Mouse (Mus musculus): ENCODE data around the gene Fosb.

Gene Fosb

GRCm38 (mm10) chr7:19279052-19279451 is 30.8 kb downstream of the Fosb start:
- DNase-seq: no peak

DNA sequence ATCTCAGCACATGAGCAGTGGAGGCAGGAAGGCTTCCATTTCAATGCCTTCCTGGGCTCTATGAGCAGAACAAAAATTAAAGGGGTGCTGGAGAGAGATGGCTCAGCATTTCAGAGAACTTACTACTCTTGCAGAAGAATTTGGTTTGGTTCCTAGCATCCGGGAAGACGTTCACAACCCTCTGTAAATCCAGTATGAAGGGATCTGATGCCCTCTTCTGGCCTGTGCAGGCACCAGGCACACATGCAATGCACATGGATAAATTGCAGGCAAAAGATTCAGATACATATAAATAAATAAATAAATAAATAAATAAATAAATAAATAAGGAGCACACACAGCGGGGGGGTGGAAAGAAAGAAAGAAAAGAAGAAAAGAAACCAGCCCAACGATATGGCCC is 33.6 kb downstream of the Fosb start:
- DNase-seq: no peak

DNA sequence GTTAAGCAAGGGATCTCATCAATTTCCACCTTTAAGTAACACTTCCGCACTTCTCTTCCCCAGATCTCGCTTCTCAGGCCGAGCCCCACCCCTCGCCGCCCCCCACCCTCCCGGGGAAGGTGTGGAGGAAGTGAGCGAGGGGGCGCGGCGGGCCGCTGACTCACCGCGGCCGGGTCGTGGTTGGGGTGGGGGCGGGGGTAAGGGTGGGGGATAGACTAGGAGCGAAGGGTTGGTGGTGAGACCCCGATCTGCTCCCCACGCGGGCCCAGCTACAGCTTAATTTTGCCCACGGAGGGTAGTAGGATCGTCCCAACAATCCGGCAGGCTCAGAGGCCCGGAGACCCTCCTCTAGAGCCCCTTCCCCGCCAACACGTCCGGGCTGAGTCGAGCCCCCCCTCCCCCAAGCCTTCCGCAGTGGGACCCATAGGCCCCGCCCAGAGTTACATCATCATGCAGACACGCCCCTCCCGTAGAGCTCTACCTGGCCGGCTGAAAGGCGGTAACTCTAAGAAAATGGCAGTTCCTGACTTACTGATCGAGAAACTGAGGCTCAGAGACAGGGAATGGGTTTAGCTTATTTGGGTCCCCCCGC is 37.6 kb downstream of the Fosb start:
- peak; percentile 89 for DNase-seq

GRCm38 (mm10) chr7:19271238-19272172 is 38.3 kb downstream of the Fosb start, which contains the start of gene Vasp:
Gene Vasp, minus strand, starts transcription at chr7:19271817.
- DNase-seq: peak; percentile 93

- peak; percentile 40 for DNase-seq
Measured at GRCm38 (mm10) chr7:19270509-19271237, 39.2 kb downstream of the Fosb start.

- peak; percentile 81 for DNase-seq
Measured at GRCm38 (mm10) chr7:19269721-19270441, 40.0 kb downstream of the Fosb start.

GRCm38 (mm10) chr7:19268993-19269681 is 40.7 kb downstream of the Fosb start:
- peak; percentile 31 for DNase-seq

DNA sequence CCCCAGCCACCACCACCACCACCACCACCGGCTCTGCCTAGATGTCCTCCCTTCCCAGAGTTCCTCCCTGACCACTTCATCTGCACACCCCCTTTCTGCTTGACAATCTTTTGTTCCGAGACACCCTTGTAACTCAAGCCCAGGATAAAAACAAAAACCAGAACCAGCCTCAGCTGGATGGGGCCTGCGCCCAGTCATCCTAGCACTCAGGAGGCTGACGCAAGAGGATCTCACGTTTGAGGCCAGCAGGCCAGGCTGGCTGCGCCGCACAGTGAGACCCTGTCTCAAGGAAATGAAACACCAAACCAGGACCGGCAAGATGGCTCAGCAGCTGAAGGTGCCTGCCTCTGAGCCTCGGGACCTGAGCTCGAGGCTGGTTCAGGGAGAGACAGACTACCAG is 42.8 kb downstream of the Fosb start:
- no peak for DNase-seq

- DNase-seq: no peak
Measured at GRCm38 (mm10) chr7:19265928-19266822, 43.7 kb downstream of the Fosb start.

DNA sequence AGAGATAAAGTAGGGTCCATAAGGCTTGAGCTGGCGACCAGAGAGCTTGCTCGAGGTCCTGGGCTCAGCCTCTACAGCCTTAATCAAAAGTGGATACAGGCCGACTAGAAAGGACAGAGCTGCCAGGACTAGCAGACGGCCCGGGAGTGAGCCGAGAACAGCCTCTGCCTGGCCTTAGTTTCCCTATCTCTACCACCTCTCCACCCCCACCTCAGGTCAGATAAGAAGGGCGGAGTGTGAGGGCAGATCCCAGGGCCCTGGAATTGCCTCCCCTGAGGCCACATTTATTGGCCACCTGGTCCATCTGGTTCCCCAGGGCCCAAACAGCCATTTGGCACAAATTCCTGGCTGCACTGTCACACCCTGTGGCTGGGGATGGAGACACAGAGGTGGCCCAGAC is 44.7 kb downstream of the Fosb start:
- no peak for DNase-seq

- no peak for DNase-seq
Measured at GRCm38 (mm10) chr7:19258336-19258735, 51.5 kb downstream of the Fosb start.

DNA sequence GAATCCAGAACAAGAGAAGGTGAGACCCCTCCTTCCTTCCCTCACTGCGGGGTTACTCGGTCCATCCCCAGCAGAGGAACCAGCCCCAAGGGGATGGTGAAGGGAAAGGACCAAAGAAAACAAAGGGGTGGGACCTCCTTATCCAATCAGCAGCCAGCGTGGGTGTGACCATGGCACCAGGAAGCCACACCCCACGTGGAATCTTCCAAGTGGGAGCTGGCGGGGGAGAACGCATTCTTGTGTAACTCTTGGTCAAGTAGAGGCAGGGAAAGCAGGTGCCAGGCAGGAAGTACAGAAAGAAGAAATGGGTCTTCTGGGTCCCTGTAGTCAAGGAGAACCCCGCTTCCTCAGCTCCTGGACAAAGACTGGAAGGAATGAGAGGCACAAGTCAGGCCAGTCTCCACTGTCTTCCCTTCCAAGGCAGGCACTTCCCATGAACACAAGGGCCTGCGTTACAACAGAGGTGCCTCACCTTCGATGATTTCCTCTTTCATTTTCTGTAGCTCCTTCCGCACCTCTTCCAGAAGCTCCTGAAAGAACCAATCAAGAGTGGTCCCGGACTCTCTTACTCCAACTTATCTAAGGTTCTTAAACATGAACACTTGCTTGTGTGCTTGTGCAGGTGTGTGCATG is 52.3 kb downstream of the Fosb start:
- DNase-seq: peak; percentile 83

GRCm38 (mm10) chr7:19256567-19256966 is 53.3 kb downstream of the Fosb start:
- DNase-seq: no peak

DNA sequence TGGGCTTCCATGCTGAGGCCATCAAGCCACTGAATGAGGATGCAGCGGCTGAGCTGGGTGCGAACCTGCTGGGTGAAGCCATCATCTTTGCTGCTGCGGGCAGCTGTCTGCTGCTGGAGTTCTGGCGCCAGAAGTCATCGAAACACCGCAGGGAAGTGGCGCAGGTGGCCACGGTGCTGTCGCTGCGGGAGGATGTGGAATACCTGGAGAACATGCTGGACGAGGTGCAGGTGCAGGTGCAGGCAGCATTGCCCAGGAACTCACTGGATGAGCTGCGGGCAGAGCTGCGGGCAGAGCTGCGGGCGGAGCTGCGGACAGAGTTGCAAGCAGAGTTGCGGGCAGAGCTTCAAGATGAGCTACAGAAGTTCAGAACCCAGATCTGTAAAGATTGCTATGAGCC is 54.5 kb downstream of the Fosb start:
- no peak for DNase-seq

DNA sequence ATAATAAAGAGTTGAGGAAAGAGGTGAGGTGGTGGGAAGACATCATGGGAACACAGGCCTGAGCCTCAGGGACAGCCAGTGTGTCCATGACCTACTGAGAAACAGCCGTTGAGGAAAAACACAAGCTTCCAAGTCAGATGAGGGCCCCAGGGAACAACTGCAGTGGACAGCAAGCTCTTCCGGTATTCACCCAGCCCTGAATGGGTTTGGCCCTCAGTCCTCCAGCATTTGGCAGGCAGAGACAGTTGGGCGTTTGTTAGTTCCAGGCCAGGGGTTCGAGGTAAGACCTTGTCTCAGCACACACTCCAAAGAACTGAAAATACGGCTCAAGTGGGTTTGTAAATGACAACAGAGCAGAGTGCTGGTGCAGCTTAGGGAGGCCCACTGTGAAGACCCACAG is 56.4 kb downstream of the Fosb start:
- DNase-seq: no peak
